Comparison of ENCODE assay signal across 25 mouse cellular contexts in the genomic region with DNA sequence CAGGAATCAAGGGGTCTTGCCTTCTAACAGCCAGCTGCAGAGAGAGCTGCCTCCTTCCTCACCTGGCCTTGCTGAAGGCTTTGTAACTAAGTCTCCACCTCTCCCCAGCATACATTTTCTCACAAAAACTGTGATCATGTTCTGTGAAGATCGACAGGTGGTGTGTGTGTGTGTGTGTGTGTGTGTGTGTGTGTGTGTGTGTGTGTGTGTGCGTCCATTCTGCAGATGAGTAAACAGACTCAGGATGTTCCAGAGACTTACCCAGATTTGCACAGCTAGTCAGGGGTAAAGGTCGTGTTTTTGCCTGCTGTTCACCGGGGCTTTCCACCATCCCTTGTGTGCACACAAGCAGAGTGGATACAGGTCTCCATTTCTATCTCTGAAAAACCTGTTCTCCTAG. TPM values are rescaled to one million over a fixed set of nuclear protein-coding genes. Genes with fewer than 3 reads are reported as not detected.
DNase-seq lines count a peak whose midpoint lies in the region; ATAC-seq lines count a peak whose summit lies in the region.
"Had no signal": no experiment of that assay in that cellular context is flagged by ENCODE, and none has a peak within 500 bp of the region (broad histone marks: within the 10 kb centered on the region; RNA-seq: fewer than 3 reads in every experiment).

No protein-coding gene starts in this region.

- no peak for ATAC-seq in kidney, embryonic 16.5 days (ENCODE audit: low FRiP score, low TSS enrichment)
- ATAC-seq in lung, embryonic 16.5 days (ENCODE audit: low read depth), result no peak
- ATAC-seq in CD4-positive, CD25-positive, alpha-beta regulatory T cell, adult 4 months, result peak; percentile 29
- ATAC-seq: forebrain, embryonic 14.5 days; intestine, postnatal 0 days had no signal

- H3K27me3 ChIP-seq in kidney, embryonic 16.5 days (ENCODE audit: insufficient read depth, low read length), result no peaks in the 10 kb centered on the region
- no peaks in the 10 kb centered on the region for H3K27me3 ChIP-seq in lung, embryonic 16.5 days (ENCODE audit: control insufficient read depth, insufficient read depth, low read depth, low read length)
- no peaks in the 10 kb centered on the region for H3K27me3 ChIP-seq in splenic B cell, adult 2 months (ENCODE audit: control insufficient read depth, insufficient read depth, low read length, poor library complexity, severe bottlenecking)
- H3K27me3 ChIP-seq: embryonic facial prominence, embryonic 13.5 days; limb, embryonic 13.5 days; neural tube, embryonic 15.5 days had no signal

- H3K9ac ChIP-seq in kidney, embryonic 16.5 days (replicated peaks; ENCODE audit: low read length), result no peak overlapping the region
- no peak overlapping the region for H3K9ac ChIP-seq in lung, embryonic 16.5 days (ENCODE audit: low read length)
- H3K9ac ChIP-seq: embryonic facial prominence, embryonic 13.5 days; heart, embryonic 12.5 days; limb, embryonic 13.5 days; liver, embryonic 14.5 days; neural tube, embryonic 15.5 days had no signal

- H3K4me3 ChIP-seq in kidney, embryonic 16.5 days (ENCODE audit: low read length), result no peak overlapping the region
- H3K4me3 ChIP-seq in lung, embryonic 16.5 days (ENCODE audit: low read length), result no peak overlapping the region
- H3K4me3 ChIP-seq: embryonic facial prominence, embryonic 13.5 days; erythroblast, embryonic 14.5 days; heart, embryonic 12.5 days; limb, embryonic 13.5 days; neural tube, embryonic 15.5 days had no signal

- H3K4me2 ChIP-seq in kidney, embryonic 16.5 days (replicated peaks; ENCODE audit: low read depth, low read length), result no peak overlapping the region
- no peak overlapping the region for H3K4me2 ChIP-seq in lung, embryonic 16.5 days (ENCODE audit: low read depth, low read length)
- H3K4me2 ChIP-seq: embryonic facial prominence, embryonic 13.5 days; heart, embryonic 12.5 days; limb, embryonic 13.5 days; midbrain, embryonic 11.5 days; neural tube, embryonic 15.5 days had no signal

- H3K9me3 ChIP-seq in kidney, embryonic 16.5 days (ENCODE audit: low read length), result no peaks in the 10 kb centered on the region
- no peaks in the 10 kb centered on the region for H3K9me3 ChIP-seq in lung, embryonic 16.5 days (ENCODE audit: control insufficient read depth, low read length)
- H3K9me3 ChIP-seq: embryonic facial prominence, embryonic 13.5 days; limb, embryonic 13.5 days; neural tube, embryonic 15.5 days had no signal

- no peaks in the 10 kb centered on the region for H3K36me3 ChIP-seq in kidney, embryonic 16.5 days (ENCODE audit: insufficient read depth, low read length)
- H3K36me3 ChIP-seq in lung, embryonic 16.5 days (ENCODE audit: control insufficient read depth, insufficient read depth, low read length), result no peaks in the 10 kb centered on the region
- H3K36me3 ChIP-seq in splenic B cell, adult 2 months (ENCODE audit: control insufficient read depth, insufficient read depth, low read length, poor library complexity, severe bottlenecking), result no peaks in the 10 kb centered on the region
- H3K36me3 ChIP-seq: embryonic facial prominence, embryonic 13.5 days; heart, embryonic 12.5 days; limb, embryonic 13.5 days; neural tube, embryonic 15.5 days had no signal

- 0 out of 2 replicates have a peak overlapping the region, but pooled peaks have one; percentile 8 for H3K27ac ChIP-seq in kidney, embryonic 16.5 days (ENCODE audit: low read length)
- peak overlapping the region; percentile 70 for H3K27ac ChIP-seq in lung, embryonic 16.5 days (ENCODE audit: low read length)
- H3K27ac ChIP-seq: embryonic facial prominence, embryonic 13.5 days; limb, embryonic 13.5 days; liver, embryonic 14.5 days; neural tube, embryonic 15.5 days had no signal

- WGBS in kidney, embryonic 16.5 days, result 33% methylated on average over 4 of the region's 4 CpGs
- 31% methylated on average over 4 of the region's 4 CpGs for WGBS in lung, embryonic 16.5 days

- no peak for DNase-seq in kidney, adult 9 months
- no peak for DNase-seq in lung, postnatal 10 days
- peak; percentile 53 for DNase-seq in splenic B cell, adult 2 months (ENCODE audit: low read depth, low spot score)
- DNase-seq in testis, postnatal 14 days (ENCODE audit: low spot score), result no peak
- DNase-seq: adrenal gland, postnatal 14 days; cerebellum, adult 2 months; cerebellum, postnatal 25 days; gastrocnemius, postnatal 10 days; heart, postnatal 10 days; kidney, postnatal 36 days; right cerebral cortex, adult 18-20 months; right cerebral cortex, postnatal 4 days; thymus, postnatal 14 days had no signal

- peaks cover 26% of the 10 kb centered on the region for H3K4me1 ChIP-seq in kidney, embryonic 16.5 days (ENCODE audit: insufficient read depth, low read length)
- H3K4me1 ChIP-seq in lung, embryonic 16.5 days (replicated peaks; ENCODE audit: control insufficient read depth, insufficient read depth, low read length), result peaks cover 39% of the 10 kb centered on the region

RNA-seq across cellular contexts. Expression of gene Notch2, which starts 40.6 kb away (rescaled TPM):
- polyA plus RNA-seq in kidney, embryonic 16.5 days (2015; fragmentation: Nextera tagmentation; extraction: Ambion mirVana), result 31.1 and 33.8 TPM in 2 replicates
- polyA plus RNA-seq in lung, embryonic 16.5 days (2015; fragmentation: Nextera tagmentation; extraction: Ambion mirVana), result 34.1 and 35.7 TPM in 2 replicates
- 10 to 100 TPM; 13.9 to 18.8 TPM for polyA plus RNA-seq in CD4-positive, CD25-positive, alpha-beta regulatory T cell, adult 4 months (2017; shearing (Covaris generic))
